Mouse (Mus musculus): Measurements from ENCODE around the gene Naglu. TPM values are rescaled to one million over a fixed set of nuclear protein-coding genes. Genes with fewer than 3 reads are reported as not detected.

The Naglu gene
- polyA plus RNA-seq, 1 experiment from 2014 or later = 19.3 TPM

DNA sequence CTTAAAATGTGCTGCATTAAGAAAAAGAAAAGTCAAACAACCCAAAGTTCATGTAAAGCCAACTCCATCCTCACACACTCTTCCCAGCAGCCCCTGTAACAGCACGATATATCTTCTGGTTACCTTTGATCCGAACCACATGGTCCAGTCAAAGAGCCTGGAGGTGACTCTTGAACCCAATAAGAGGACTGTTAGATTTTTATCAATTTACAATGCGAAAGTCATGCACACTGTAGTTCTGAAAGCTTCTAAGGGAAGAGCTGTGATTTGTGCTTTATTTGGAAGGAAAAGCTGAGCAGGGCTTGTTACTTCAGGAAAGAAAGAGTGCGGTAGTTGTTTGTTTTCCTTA lies 39.0 kb upstream of the Naglu start:
- Histone ChIP-seq H3K4me3 (ENCODE audit: low read depth, low read length) (no peak overlapping the region), H3K27me3 (ENCODE audit: insufficient read depth, low read length) (no peaks in the 10 kb centered on the region), H3K36me3 (replicated peaks; ENCODE audit: insufficient read depth, low read length) (peaks cover 82% of the 10 kb centered on the region), H3K27ac (ENCODE audit: low read depth) (no peak overlapping the region), H3K4me2 (ENCODE audit: low read depth, low read length) (no peak overlapping the region), H3K9me3 (ENCODE audit: low read length) (no peaks in the 10 kb centered on the region), H3K9ac (replicated peaks) (no peak overlapping the region), H3K4me1 (ENCODE audit: insufficient read depth) (no peaks in the 10 kb centered on the region)
- 67% methylated on average over 4 of the region's 4 CpGs for WGBS (ENCODE audit: insufficient replicate concordance)
- TF ChIP-seq EP300 (IDR thresholded peaks at IDR 0.05; ENCODE audit: low read depth) = no peak
- TF ChIP-seq CTCF (IDR thresholded peaks at IDR 0.05; ENCODE audit: low read depth) = no peak
- DNase-seq (no peak), ATAC-seq (no peak)

GRCm38 (mm10) chr11:101031470-101031869 lies 38.3 kb upstream of the Naglu start:
- TF ChIP-seq CTCF (IDR thresholded peaks at IDR 0.05; ENCODE audit: low read depth) (no peak), EP300 (IDR thresholded peaks at IDR 0.05; ENCODE audit: low read depth) (no peak)
- 94% methylated on average over 1 of the region's 1 CpGs for WGBS (ENCODE audit: insufficient replicate concordance)
- Histone ChIP-seq H3K4me2 (ENCODE audit: low read depth, low read length) (no peak overlapping the region), H3K4me3 (ENCODE audit: low read depth, low read length) (no peak overlapping the region), H3K9me3 (ENCODE audit: low read length) (no peaks in the 10 kb centered on the region), H3K9ac (replicated peaks) (no peak overlapping the region), H3K4me1 (ENCODE audit: insufficient read depth) (no peaks in the 10 kb centered on the region), H3K36me3 (replicated peaks; ENCODE audit: insufficient read depth, low read length) (peaks cover 83% of the 10 kb centered on the region), H3K27me3 (ENCODE audit: insufficient read depth, low read length) (no peaks in the 10 kb centered on the region), H3K27ac (ENCODE audit: low read depth) (no peak overlapping the region)
- DNase-seq (no peak), ATAC-seq (no peak)

DNA sequence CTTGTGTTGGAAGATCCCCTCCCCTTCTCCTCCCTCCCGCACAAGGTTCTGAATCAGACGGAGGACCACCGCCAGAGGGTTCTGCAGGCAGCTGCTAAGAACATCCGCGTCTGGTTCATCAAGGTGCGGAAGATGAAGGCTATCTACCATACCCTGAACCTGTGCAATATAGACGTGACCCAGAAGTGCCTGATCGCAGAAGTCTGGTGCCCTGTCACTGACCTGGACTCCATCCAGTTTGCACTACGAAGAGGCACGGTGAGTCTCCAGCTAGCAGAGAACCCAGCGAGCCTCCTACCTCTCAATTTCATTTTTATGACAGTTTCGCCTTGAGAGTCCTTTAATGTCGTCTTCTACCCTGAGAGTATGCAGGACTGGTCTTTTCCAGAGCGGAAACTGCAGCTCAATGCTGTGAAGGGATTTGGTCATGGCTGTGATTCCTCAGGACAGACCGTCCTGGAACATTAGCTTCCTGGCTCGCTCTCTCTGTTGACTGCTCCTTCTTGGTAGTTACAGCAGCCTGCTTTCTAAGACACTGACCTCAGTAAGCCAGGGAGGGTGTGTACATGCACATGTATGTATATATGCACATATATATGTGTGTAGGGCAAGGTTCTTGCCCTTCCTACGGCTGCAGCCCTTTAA lies 35.8 kb upstream of the Naglu start:
- TF ChIP-seq EP300 (IDR thresholded peaks at IDR 0.05; ENCODE audit: low read depth) (no peak), CTCF (IDR thresholded peaks at IDR 0.05; ENCODE audit: low read depth) (no peak)
- H3K27me3 ChIP-seq (ENCODE audit: insufficient read depth, low read length) = no peaks in the 10 kb centered on the region
- no peak overlapping the region for H3K9ac ChIP-seq (replicated peaks)
- no peak overlapping the region for H3K4me2 ChIP-seq (ENCODE audit: low read depth, low read length)
- no peak overlapping the region for H3K27ac ChIP-seq (ENCODE audit: low read depth)
- no peak overlapping the region for H3K4me3 ChIP-seq (ENCODE audit: low read depth, low read length)
- no peaks in the 10 kb centered on the region for H3K9me3 ChIP-seq (ENCODE audit: low read length)
- H3K4me1 ChIP-seq (ENCODE audit: insufficient read depth) = no peaks in the 10 kb centered on the region
- 92% methylated on average over 17 of the region's 17 CpGs for WGBS (ENCODE audit: insufficient replicate concordance)
- DNase-seq (no peak), ATAC-seq (no peak)
- peaks cover 84% of the 10 kb centered on the region for H3K36me3 ChIP-seq (replicated peaks; ENCODE audit: insufficient read depth, low read length)

DNA sequence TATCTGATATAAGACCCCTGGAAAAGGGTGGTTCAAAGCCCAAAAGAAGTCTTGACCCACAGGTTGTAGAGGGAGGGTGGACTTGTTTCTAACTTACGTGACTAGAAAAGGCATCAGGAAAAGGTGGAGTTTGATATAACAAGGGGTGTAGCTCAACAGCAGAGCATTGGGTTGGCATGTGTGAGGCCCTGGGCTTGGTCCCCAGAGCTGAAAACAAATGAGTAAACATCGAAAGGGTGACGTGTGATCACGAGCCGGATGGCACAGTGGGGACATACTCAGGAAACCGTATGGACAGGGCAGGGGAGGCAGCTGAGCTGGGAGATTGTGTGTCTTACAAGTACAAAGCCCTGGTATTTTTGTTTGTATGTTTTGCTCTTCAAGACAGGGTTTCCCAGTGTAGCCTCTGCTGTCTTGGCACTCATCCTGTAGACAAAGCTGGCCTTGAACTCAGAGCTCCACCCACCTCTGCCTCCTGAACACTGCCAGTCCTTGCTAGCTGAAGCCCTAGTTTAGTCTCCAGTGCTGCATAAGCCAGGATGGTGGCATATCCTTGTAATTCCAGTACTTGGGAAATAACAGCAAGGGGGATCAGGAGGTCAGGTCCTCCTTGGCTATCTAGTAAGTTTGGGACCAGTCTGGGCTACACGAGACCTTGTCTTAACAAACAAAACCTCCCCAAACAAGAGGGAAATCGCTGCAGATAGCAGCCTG lies 35.0 kb upstream of the Naglu start:
- no peak for TF ChIP-seq EP300 (IDR thresholded peaks at IDR 0.05; ENCODE audit: low read depth)
- no peak for TF ChIP-seq CTCF (IDR thresholded peaks at IDR 0.05; ENCODE audit: low read depth)
- Histone ChIP-seq H3K4me2 (ENCODE audit: low read depth, low read length) (no peak overlapping the region), H3K9me3 (ENCODE audit: low read length) (no peaks in the 10 kb centered on the region), H3K27ac (ENCODE audit: low read depth) (no peak overlapping the region), H3K9ac (replicated peaks) (no peak overlapping the region), H3K27me3 (ENCODE audit: insufficient read depth, low read length) (no peaks in the 10 kb centered on the region), H3K4me1 (ENCODE audit: insufficient read depth) (no peaks in the 10 kb centered on the region), H3K4me3 (ENCODE audit: low read depth, low read length) (no peak overlapping the region), H3K36me3 (replicated peaks; ENCODE audit: insufficient read depth, low read length) (peaks cover 84% of the 10 kb centered on the region)
- ATAC-seq (no peak), DNase-seq (no peak)
- WGBS (ENCODE audit: insufficient replicate concordance) = 92% methylated on average over 8 of the region's 8 CpGs

DNA sequence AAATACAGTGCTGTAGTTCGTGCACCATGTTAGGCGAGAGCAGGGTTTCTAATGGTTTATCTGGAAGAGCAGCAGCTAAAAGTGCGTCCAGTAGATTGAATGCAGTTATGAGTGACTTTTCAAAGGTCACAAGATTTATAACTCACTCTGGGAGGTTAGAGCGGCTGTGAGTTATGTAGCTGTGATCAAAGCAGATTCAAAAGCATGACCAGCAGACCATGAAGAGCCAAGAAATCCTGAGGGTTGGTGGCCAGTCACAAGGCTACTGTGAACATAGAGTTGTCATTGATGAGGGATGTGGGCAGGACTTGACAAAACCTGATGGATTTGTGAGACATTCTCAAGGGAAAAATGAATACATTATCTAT lies 34.5 kb upstream of the Naglu start:
- Histone ChIP-seq H3K9ac (replicated peaks) (no peak overlapping the region), H3K4me1 (ENCODE audit: insufficient read depth) (no peaks in the 10 kb centered on the region), H3K9me3 (ENCODE audit: low read length) (no peaks in the 10 kb centered on the region), H3K36me3 (replicated peaks; ENCODE audit: insufficient read depth, low read length) (peaks cover 85% of the 10 kb centered on the region), H3K4me2 (ENCODE audit: low read depth, low read length) (no peak overlapping the region), H3K27ac (ENCODE audit: low read depth) (no peak overlapping the region), H3K4me3 (ENCODE audit: low read depth, low read length) (no peak overlapping the region), H3K27me3 (ENCODE audit: insufficient read depth, low read length) (no peaks in the 10 kb centered on the region)
- DNase-seq (no peak), ATAC-seq (no peak)
- WGBS (ENCODE audit: insufficient replicate concordance) = 85% methylated on average over 4 of the region's 4 CpGs
- TF ChIP-seq EP300 (IDR thresholded peaks at IDR 0.05; ENCODE audit: low read depth) (no peak), CTCF (IDR thresholded peaks at IDR 0.05; ENCODE audit: low read depth) (no peak)

- Histone ChIP-seq H3K4me1 (ENCODE audit: insufficient read depth) (no peaks in the 10 kb centered on the region), H3K36me3 (replicated peaks; ENCODE audit: insufficient read depth, low read length) (peaks cover 81% of the 10 kb centered on the region), H3K4me2 (ENCODE audit: low read depth, low read length) (no peak overlapping the region), H3K9me3 (ENCODE audit: low read length) (no peaks in the 10 kb centered on the region), H3K27ac (ENCODE audit: low read depth) (no peak overlapping the region), H3K4me3 (ENCODE audit: low read depth, low read length) (no peak overlapping the region), H3K9ac (replicated peaks) (no peak overlapping the region), H3K27me3 (ENCODE audit: insufficient read depth, low read length) (no peaks in the 10 kb centered on the region)
- TF ChIP-seq EP300 (IDR thresholded peaks at IDR 0.05; ENCODE audit: low read depth) (no peak), CTCF (IDR thresholded peaks at IDR 0.05; ENCODE audit: low read depth) (no peak)
- no peak for ATAC-seq
- 88% methylated on average over 10 of the region's 10 CpGs for WGBS (ENCODE audit: insufficient replicate concordance)
- no peak for DNase-seq
These were observed 32.0 kb upstream of the Naglu start for GRCm38 (mm10) chr11:101037795-101038194.
